Mouse (Mus musculus): ENCODE results near the gene Lonp2.

Lonp2 gene

DNA sequence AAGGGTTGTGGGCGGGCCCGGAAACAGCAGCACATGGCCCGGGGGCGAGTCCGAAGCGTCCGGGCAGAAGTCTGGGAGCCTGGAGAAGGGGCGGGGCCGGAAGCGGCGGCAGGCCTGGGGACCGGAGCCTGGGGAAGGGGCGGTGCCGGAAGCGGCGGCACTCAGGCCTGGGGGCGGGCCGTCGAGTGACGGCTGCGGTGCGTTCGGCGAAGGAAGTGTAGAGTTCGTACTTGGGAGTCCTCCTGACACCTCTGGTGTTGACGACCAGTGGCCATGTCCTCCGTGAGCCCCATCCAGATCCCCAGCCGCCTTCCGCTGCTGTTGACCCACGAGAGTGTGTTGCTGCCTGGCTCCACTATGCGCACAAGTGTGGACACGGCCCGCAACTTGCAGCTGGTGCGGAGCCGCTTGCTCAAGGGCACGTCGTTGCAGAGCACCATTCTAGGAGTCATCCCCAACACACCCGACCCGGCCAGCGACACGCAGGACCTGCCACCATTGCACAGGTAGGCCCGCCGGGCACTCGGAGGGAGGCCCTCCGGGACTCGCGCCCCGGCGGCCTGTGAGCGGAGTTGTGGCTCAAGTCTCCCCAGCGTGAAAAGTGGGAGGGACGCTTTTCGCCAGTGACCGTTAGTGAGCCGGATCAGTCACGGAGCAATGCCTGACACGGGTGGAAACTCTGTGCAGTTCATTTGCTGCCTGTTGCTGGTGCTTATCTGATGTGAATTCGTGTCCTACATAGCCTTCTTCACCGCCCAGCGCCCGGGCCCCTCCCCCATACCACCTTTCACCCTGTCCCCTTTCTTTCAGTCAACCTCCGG, at the start of gene Lonp2:
Gene Lonp2, plus strand, starts transcription at position 133 of the 821 bp plus-strand sequence.
- DNase-seq (ENCODE audit: low read depth in 2 of 2, low spot score in 2 of 2): peak; percentile 91 to 92

DNA sequence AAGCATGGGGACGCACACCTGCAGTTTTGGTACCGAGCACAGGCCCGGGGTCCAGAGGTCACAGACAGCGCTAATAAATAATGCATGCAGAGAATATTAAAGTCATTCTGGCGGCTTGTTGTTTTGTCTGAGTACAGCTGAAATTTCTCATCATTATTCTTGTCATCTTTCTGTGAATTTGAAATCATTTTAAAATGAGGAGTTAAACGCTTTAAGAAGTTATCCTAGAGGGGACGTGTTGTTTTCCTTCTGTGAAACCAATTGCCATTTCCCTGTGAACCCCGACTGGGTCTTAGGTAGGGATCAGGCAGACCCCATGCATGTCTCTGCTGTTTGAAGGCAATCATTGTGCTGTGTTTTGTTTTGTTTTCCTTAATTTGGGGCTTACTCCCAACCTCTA, 46.3 kb upstream of the Lonp2 start:
- DNase-seq (ENCODE audit: low read depth in 2 of 2, low spot score in 2 of 2): no peak

DNA sequence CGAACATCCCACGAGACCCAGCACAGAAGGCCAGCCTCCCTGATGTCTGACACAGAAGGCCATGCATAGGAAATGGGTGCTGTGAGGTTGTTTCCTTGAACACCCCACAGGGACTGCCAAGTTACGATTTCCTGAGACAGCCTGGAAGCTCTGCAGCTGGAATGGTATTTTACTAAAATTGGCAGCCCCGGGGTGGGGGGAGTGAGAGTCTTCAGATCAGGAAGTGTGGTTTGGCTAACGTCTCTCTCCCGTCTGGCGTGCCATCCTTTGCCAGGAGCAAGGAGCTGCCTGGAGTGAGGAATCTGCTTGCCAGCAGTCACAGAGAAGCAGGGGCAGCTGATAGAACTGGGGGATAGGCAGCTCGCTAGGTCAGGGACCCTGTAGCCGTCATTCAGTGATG, 45.8 kb upstream of the Lonp2 start:
- no peak for DNase-seq (ENCODE audit: low read depth in 2 of 2, low spot score in 2 of 2)

DNA sequence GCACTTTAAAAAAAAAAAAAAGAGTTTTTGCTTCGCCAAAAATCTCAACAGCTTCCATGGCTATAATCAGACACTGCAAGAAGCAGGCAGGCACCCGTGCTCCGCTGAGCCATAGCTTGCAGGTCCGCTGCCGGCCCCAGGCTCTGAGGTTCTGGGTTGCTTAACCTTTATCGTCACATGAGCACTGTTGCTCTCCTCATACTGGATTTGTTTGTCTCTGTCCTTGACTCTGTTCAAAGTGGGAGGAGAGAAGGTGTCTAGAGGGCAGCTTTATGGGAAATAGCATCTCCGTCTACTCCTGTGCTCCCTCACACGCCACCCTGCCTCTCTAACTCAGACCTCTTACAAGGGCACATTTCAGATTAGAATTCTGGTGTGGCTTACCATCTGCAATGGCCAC, 45.1 kb upstream of the Lonp2 start:
- no peak for DNase-seq (ENCODE audit: low read depth in 2 of 2, low spot score in 2 of 2)

DNA sequence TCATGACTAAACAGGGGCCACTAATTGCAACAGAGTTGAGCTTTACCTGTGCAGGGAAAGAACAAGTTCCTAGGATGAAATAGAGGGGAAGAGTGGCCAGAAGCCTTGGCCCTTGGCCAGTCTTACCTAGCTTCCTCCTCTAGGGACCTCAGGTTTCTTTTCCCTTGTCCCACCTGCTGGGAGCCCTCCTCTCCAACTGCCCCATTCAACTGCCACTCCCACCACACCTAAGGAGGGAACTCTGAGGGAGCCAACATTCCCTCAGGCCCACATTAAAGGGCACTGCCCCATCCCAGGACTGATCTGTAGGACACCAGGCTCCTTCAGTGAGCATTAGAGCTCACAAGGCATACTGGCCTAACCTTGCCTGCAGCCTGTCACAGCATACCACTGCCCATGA, 43.4 kb upstream of the Lonp2 start, which contains the start of gene Abcc12:
Gene Abcc12, minus strand, starts transcription at position 229 of the 400 bp plus-strand sequence.
- DNase-seq (ENCODE audit: low read depth in 2 of 2, low spot score in 2 of 2): no peak

DNA sequence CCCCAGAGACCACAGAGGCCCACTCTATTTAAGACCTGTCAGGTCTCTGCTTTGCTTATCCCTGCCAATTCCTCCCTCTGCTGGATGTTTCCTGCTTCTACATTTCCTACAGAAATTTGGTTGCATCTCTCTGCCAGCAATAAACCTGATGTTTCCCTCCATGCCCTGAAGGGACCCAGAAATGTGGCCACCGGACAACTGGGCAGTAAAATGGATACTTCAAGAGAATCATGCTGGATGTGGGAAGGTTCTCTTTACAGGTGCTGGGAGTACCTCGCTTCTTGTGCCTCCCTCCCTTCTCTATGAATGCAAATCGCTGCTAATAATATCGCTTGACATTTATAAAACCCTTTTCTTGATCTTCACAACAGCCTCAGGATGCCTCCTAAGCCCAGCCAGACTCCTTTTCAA, 41.9 kb upstream of the Lonp2 start:
- DNase-seq (ENCODE audit: low read depth in 2 of 2, low spot score in 2 of 2): no peak

DNA sequence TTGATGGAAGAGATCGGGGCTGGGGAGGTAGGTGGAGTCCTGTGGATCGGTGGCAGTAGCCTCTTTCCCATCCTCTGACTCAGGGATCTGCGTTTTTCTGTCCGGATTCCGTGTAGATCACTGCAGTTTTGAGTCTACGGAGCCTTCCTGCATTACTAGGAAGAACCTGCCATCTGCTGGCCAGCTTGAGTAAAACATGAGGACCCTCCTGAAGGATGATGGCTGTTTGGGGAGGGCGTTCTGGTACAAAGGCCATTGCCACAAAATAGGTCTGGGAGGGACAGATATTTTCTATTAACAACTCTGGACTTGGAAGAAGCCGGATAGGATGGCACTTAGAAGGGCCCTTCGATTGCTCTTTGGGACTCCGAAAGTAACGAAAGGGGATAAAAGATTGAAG, 38.7 kb upstream of the Lonp2 start:
- DNase-seq (ENCODE audit: low read depth in 2 of 2, low spot score in 2 of 2): peak; percentile 52 to 68

DNA sequence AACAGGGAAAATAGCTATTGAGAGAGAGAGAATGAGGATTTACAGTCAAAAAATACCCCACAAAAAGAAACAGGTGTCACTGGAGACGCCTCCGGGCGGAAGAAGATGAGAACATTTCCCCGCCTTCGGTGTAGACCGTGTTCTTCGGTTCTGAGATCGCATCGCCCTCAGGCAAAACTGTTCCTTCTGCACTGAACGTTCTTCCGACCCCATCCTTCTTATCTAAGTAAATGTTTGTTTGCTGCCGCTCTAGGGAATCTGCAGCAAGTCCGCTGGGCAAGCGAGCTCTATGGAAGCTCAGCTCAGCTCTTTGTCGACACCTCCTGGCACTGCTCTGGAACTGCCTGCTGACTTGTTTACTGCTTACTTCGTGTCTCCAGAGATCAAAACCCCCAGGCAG, 38.3 kb upstream of the Lonp2 start:
- peak; percentile 64 to 73 for DNase-seq (ENCODE audit: low read depth in 2 of 2, low spot score in 2 of 2)

DNA sequence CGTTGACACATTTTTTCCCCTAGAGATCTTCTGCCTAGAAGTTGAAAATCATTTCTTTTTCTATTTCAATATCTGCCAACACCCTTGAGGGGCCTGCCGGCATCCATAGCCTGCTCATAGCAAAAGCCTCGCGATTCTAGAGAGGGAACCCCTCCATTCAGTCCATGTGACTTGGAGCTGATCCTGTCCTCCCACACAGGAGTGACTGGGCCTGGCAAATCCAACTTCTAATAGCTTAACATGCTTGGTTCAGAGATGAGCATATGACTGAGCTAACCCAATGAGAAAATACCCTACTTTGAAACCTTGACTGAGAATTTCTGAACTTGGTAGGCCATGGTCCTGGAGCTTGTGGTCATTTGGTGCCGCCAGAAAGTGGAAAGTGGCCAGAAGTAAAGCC, 37.8 kb upstream of the Lonp2 start:
- no peak for DNase-seq (ENCODE audit: low read depth in 2 of 2, low spot score in 2 of 2)

DNA sequence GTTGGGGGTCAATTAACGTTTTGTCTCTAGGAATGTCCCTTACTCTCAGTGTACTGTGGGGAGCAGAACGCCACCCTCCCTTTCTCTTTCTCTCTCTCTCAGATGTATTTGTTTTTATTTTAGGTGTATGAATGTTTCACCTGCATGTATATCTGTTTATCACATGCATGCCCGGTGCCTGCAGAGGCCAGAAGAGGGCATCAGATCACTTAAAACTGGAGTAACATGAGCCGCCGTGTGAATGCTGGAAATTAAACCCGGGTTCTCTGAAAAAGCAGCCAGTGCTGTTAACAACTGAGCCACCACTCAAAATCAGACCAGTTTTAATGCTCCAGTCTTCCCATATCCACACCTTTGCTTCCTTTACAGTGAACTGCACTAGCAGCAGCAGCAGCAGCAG, 37.2 kb upstream of the Lonp2 start:
- no peak for DNase-seq (ENCODE audit: low read depth in 2 of 2, low spot score in 2 of 2)

DNA sequence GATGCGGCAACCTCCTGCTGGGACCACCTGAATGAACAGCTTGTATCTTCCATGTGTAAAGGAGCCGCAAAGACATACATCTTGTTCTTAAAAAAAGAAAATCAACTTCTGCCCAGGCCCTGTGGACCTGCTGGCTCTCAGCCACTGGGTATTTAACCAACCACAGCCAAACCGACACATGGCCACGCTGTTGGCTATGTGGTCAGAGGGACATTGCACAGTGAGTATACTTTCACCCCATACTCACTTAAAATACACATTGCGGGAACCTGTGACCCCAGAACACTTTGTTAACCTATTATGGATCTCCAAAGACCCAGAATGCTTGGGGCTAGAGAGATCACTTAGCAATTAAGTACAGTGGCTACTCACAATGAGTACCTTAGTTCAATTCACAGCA, 35.5 kb upstream of the Lonp2 start:
- DNase-seq (ENCODE audit: low read depth in 2 of 2, low spot score in 2 of 2): no peak

DNA sequence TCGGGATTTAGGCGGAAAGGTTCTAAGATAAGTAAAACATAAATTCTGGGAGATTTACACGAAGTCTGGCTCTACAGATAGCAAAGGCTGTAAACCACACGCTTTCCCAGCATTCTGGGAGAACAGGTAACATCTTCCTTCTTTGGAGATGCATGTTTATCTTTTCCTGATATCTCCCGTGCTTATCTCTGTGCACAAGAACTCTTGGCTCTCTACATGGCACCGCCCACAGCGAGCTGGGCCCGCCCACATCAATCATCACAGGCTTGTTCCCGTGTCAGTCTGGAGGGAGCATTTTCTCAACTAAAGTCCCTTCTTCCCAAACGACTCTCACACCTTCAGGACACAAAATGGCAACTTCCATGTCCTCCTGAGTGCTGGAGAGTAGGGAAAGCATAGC, 30.7 kb upstream of the Lonp2 start:
- no peak for DNase-seq (ENCODE audit: low read depth in 2 of 2, low spot score in 2 of 2)

DNA sequence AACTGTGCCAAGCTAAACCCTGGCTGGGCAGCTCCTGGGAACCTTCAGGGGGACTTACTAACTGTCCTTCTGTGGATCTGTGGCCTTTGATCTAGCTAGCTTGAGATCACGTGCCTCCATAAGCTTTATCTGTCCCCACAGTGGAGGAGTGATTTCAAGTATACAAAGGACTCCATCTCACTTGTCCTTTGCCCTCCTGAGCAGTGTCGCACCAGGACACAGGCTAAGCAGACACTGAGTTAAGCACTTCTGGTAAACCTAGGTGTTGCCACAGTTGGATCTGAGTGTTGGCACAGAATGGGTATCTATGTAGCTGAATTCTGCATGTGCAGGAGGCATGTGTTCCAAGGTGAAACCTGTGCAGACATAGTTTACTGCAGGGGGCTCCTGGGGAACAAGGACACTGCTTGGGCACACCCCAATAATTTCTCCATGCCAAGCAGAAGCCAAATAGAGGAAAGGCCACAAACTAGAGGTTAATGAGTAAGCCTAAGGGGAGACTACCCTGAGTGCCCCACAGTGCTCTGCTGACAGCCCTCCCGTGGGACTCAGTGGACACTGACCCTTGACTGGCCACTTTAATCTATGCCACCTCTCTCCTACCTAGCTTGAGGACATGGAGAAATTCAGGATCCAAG, 29.6 kb upstream of the Lonp2 start:
- DNase-seq (ENCODE audit: low read depth in 2 of 2, low spot score in 2 of 2): no peak

DNA sequence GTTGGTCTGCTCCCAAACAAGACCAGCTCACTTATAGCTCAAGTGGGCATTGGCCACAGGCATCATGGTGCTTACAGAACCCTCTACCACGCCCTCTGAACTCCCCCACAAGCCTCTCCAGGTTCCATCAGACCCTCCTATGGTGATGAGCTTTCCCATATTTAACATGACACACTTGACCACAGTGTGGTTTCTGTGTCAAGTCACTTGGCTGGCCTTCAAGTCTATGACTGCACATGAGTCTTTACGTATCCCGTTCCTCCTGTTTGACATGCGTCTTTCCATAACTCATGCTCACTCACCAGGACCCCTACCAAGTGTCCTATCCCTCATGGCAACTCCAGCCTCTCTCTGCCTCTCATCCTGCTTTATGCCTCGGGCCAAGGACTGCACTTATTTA, 28.2 kb upstream of the Lonp2 start:
- no peak for DNase-seq (ENCODE audit: low read depth in 2 of 2, low spot score in 2 of 2)

DNA sequence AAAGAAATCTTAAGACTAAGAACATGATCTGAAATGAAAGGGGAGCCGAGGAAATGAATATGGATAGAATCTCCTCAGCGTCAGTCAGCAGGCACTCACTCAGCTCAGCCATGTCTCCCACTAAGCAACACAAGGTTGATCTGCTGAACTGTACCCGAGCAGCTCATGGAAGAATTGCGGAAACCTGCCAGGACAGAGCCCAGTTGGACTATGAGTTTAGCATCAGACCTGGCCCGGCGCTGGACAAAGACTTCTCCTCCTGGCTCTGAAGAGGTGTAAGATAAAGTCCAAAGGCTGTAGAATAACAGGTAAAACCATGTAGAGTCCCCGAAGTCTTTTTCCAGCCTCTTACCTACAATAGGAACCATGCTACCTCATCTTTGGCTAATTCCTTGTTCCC, 26.2 kb upstream of the Lonp2 start:
- DNase-seq (ENCODE audit: low read depth in 2 of 2, low spot score in 2 of 2): no peak

DNA sequence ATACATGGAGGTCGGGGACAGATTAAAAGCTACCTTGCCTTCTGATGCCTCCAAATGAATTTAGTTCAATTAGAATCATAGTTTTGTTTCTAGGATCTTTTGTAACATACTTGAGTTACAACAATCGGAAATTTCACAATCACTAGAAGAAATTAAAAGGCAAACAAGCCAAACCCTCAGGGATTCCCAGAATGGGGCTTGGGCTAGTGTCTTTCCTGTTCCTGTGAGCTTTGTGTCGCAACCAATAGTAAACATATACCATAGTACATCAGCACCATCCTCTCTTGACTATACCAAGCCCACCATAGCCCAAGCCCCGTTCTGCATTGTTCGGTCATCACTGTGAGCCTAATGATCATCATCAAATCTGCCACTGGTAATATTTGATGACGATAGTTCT, 24.5 kb upstream of the Lonp2 start:
- DNase-seq (ENCODE audit: low read depth in 2 of 2, low spot score in 2 of 2): no peak

DNA sequence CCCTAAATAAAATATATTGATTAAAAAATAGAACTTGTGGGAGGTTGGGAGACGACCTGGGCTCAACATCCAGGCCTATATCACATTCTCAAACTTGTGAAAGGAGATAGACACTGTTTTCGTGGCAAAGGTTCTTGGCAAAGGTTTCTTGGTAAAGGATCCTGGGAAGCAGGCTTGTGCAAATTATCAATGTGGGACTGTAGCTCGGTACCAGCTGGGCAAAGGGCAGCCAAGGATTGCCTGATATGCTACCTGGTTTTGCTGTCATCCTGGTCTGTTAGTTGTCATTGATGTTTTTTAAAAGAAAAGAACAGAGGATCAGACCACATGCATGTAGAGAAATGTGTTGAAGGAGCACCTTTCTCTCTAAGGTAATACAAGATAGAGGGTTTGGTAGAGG, 23.5 kb upstream of the Lonp2 start:
- no peak for DNase-seq (ENCODE audit: low read depth in 2 of 2, low spot score in 2 of 2)

DNA sequence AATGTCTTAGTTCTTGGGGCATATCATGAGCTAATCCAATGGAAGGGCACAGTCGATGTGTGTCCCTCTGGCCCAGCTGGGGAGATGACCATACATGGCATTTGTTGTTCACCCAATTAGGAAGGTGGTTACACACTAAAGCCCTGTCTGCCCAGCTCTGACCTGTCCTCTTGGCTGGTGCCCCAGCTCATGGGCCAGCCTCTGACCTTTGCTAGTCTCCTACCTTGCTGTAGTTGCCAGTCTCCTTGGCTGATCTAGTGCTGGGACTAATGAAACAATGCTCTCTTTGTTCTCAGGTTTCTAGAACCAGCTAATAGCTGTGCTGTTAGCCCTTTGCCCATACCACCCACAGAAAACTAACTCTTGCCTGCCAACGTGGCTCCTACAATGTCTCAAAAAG, 20.7 kb upstream of the Lonp2 start:
- DNase-seq (ENCODE audit: low read depth in 2 of 2, low spot score in 2 of 2): no peak

DNA sequence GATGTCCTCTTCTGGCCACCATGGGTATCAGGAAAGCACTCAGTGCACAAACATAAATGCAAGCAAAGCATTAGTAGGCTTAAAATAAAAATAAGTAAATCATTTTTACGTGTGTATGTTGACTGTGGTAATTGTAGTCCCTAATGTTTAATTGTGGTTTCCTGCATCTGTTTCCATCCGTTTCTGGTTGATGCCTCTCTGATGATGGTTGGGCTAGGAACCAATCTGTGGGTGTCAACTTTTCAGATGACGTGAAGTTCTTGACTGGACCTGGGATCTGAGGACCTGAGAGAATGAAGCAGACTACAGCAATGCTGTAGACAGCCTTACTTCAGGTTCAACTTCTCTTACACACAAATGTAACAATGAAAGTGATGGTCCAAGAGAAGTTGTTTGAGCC, 19.2 kb upstream of the Lonp2 start:
- DNase-seq (ENCODE audit: low read depth in 2 of 2, low spot score in 2 of 2): no peak

DNA sequence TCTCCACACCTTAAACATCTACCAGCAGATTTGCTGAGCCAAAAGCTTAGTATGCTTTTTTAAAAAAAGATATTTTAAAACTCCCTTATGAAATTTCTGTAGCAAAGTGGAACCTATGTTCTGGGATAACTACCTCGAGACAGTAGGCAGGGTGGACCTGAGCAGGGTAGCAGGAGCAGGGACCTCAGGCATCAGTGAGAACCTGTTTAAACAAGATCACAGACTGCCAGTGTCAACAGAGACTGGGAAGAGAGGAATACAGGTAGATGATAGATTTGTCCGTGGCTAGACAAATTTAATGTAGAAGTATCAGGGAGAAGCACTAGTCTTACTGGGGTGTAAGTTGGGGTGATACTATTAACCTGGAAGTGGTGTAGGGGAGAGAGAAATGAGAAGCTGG, 10.0 kb upstream of the Lonp2 start:
- DNase-seq (ENCODE audit: low read depth in 2 of 2, low spot score in 2 of 2): no peak

DNA sequence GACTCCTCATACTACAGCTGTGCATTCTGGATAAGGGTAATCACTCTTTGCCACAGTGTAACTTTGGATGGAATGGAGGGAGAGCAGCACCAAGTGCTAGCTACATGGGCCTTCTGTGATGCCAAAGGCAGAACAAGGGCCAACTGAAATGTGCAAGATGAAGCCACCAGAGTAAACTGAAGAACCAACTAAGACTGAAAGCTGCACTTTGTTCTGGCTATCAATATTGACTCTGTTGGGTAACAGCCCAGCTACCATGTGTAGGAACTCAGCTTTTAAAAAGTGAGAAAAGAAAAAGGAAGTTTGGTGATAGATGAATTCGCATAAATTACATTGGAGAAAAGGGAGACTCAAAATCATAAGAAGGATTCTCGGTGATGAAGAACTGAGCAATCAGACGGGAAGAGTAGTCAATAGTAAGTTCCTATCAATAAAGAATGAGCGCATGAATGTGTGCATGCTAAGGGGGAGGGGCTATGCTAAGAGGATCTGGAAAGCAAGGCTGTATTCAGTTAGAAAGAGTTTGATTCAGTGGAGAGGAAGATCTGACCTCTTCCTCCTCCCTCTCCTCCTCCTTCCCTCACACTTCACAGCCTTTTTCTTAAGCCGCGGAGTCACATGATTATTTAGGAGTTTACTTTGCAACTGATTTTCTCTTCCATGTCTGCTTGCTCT, 8.6 kb upstream of the Lonp2 start:
- no peak for DNase-seq (ENCODE audit: low read depth in 2 of 2, low spot score in 2 of 2)

DNA sequence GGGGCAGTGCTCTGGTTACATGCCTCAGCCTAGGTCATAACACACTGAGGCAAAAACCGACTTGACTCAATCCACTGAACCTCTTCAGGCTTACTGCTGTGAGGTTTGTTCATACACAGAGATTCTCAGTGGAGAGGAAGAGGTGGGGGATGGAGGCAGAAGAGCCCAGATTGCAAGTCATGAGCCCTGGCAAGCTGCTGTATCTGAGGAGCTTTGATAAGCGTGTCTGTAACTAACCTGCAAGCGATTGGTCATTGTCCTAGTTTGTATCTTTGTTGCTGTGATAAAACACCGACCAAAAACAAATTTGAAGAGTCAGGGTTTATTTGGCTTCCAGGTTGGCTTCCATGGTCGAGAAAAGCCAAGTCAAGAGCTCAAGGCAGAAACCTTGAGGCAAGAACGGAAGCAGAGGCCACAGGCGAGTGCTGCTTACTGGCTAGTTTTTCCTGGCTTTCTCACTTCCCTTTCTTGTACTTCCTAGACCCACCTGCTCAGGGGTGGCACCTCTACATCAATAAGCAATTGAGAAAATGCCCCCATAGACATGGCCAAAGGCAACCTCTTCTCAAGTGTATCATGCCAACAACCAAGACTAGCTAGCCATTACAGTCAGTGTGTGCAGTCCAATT, 6.0 kb upstream of the Lonp2 start:
- DNase-seq (ENCODE audit: low read depth in 2 of 2, low spot score in 2 of 2): no peak
